Mouse (Mus musculus): ENCODE data around the gene Shroom1.

- no peak for TF ChIP-seq CTCF (IDR thresholded peaks at IDR 0.05)
- no peak for TF ChIP-seq EP300 (IDR thresholded peaks at IDR 0.05; ENCODE audit: insufficient read depth, low read depth, low read length)
These were observed 38.4 kb downstream of the Shroom1 start for GRCm38 (mm10) chr11:53495417-53495816.

All from heart, adult 2 months (tissue).